Mouse (Mus musculus): ENCODE results near the gene Pemt. TPM values are rescaled to one million over a fixed set of nuclear protein-coding genes. Genes with fewer than 3 reads are reported as not detected.

Pemt gene
- polyA plus RNA-seq, 1 experiment, result 41.5 TPM

DNA sequence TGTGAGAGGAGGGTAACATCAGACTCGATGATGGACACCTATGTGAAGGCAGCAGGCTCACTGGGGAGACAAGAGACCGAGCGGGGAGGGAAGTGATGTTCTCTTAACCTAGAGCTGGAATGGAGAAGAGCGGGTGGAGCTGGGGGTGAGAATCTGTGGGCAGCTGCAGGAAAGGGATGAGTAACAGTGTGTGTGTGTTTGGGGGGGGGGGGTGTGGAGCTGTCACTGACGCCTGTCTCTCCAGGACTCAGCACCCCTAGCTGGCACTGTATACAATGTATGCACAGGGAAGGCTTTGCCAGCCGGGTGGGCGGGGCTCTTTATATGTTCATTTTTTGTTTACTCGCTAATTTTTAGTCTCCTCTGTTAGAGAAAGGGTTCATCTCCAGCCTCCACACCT, 42.5 kb downstream of the Pemt start:
- H3K4me3 ChIP-seq (ENCODE audit: control insufficient read depth, low read depth, low read length), result no peak overlapping the region
- no peaks in the 10 kb centered on the region for H3K4me1 ChIP-seq (ENCODE audit: control insufficient read depth, insufficient read depth, low read length)
- H3K27ac ChIP-seq (ENCODE audit: control insufficient read depth, insufficient read depth, low read depth, low read length), result no peak overlapping the region
- no peak for TF ChIP-seq POLR2A (IDR thresholded peaks at IDR 0.05; ENCODE audit: control insufficient read depth, low read depth, low read length)
- no peaks in the 10 kb centered on the region for H3K36me3 ChIP-seq (ENCODE audit: control insufficient read depth, insufficient read depth, low read length)
- H3K27me3 ChIP-seq (ENCODE audit: control insufficient read depth, insufficient read depth, low read length), result no peaks in the 10 kb centered on the region

DNA sequence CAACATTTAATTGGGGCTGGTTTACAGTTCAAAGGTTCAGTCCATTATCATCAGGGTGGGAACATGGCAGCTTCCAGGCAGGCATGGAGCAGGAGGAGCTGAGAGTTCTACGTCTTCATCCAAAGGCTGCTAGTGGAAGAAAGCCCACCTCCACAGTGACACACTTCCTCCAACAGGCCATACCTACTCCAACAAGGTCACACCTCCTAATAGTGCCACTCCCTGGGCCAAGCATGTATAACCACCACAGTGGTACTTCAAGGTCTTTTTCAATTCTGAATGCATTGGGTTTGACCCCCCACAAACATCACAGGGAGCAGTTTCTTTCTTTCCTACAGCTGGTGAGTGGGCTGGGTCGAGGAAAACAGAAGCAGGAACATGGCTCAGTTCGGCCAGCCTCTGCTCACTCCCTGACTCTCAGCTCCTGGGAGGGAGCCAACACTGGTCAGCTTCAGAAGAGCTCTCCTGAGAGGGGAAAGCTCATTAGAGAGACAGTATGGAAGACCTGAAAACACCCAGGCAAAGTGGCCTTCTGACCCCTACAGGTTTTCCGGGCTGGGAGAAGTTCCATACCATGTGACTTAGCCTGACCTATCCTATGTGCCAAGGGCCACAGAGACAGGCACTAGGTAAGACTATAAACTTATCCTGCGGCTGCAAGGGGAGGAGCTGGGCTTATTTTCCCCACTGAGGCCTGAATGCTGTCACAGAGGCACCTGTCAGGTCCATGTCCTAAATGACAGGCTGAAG, 44.9 kb downstream of the Pemt start:
- TF ChIP-seq POLR2A (IDR thresholded peaks at IDR 0.05; ENCODE audit: control insufficient read depth, low read depth, low read length) (no peak), CTCF (IDR thresholded peaks at IDR 0.05; ENCODE audit: control insufficient read depth, insufficient read depth, insufficient replicate concordance, low read depth, low read length) (no peak)
- H3K27ac ChIP-seq (ENCODE audit: control insufficient read depth, insufficient read depth, low read depth, low read length), result no peak overlapping the region
- H3K4me3 ChIP-seq (ENCODE audit: control insufficient read depth, low read depth, low read length), result no peak overlapping the region
- no peaks in the 10 kb centered on the region for H3K27me3 ChIP-seq (ENCODE audit: control insufficient read depth, insufficient read depth, low read length)
- no peaks in the 10 kb centered on the region for H3K36me3 ChIP-seq (ENCODE audit: control insufficient read depth, insufficient read depth, low read length)
- no peaks in the 10 kb centered on the region; the same call in 1 of the 2 replicates for H3K4me1 ChIP-seq (ENCODE audit: control insufficient read depth, insufficient read depth, low read length)

DNA sequence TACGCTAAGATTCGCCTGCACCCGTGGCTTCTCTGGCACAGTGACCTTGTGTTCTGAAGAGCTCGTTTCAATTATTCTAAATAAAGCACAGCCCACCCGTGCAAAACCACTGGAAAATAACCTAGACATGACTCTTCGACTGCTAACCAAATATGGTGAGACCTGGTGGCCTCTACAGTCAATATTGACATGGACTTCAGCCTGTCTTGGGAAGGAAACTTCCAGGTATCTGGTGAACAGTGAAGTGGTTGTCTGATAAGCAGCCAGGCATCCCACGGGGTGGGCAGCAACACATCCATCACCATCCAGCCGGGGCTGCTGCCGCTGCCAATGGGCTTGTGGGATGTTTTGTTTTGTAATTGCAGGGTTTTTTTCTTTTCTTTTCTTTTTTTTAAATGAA, 52.0 kb downstream of the Pemt start:
- Histone ChIP-seq H3K4me3 (ENCODE audit: control insufficient read depth, low read depth, low read length) (no peak overlapping the region), H3K27ac (ENCODE audit: control insufficient read depth, insufficient read depth, low read depth, low read length) (no peak overlapping the region), H3K4me1 (ENCODE audit: control insufficient read depth, insufficient read depth, low read length) (no peaks in the 10 kb centered on the region; the same call in 1 of the 2 replicates), H3K36me3 (ENCODE audit: control insufficient read depth, insufficient read depth, low read length) (no peaks in the 10 kb centered on the region), H3K27me3 (ENCODE audit: control insufficient read depth, insufficient read depth, low read length) (no peaks in the 10 kb centered on the region)
- TF ChIP-seq POLR2A (IDR thresholded peaks at IDR 0.05; ENCODE audit: control insufficient read depth, low read depth, low read length) (no peak), CTCF (IDR thresholded peaks at IDR 0.05; ENCODE audit: control insufficient read depth, insufficient read depth, insufficient replicate concordance, low read depth, low read length) (no peak)

DNA sequence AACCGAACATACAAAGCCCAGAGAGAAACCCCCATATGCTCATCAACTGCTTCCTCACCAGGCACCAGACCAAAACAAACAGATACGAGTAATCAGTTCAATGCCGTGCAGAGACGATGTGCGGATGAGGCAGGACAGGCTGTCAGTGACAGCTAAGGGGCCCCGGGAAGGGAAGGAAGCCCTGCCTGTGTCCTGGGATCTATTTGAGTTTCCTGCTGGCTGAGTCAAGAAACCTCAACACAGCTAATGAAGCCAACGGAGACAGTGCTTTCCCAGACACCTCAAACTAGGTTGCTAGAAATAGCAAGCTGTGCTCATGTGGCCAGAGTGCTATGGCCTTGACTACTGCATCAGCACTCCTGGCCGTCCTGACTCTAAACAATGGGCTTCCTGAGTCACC, 54.9 kb downstream of the Pemt start:
- H3K4me1 ChIP-seq (ENCODE audit: control insufficient read depth, insufficient read depth, low read length), result no peaks in the 10 kb centered on the region
- TF ChIP-seq POLR2A (IDR thresholded peaks at IDR 0.05; ENCODE audit: control insufficient read depth, low read depth, low read length), result no peak

DNA sequence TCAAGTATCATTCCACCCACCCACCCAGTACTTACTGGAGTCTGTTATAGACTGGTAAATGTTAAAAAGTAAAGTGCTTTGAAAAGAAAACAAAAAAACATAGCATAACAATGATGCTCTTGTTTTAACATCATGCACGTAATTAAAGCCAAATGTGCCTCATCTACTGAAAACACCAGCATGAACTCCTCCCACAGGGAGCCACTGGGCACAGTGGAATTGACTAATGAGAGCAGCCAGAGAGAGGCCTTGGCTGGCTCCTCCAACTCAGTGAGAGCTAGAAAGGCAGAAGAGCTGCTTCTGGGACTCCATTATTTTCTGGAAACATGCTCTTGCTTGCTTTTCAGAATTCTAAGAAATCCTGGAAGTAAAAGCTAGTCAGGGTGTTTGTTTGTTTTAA, 56.9 kb downstream of the Pemt start:
- H3K36me3 ChIP-seq (ENCODE audit: control insufficient read depth, insufficient read depth, low read length), result no peaks in the 10 kb centered on the region
- no peak overlapping the region for H3K4me3 ChIP-seq (ENCODE audit: control insufficient read depth, low read depth, low read length)
- H3K27ac ChIP-seq (ENCODE audit: control insufficient read depth, insufficient read depth, low read depth, low read length), result no peak overlapping the region
- H3K27me3 ChIP-seq (ENCODE audit: control insufficient read depth, insufficient read depth, low read length), result no peaks in the 10 kb centered on the region
- no peaks in the 10 kb centered on the region for H3K4me1 ChIP-seq (ENCODE audit: control insufficient read depth, insufficient read depth, low read length)
- TF ChIP-seq CTCF (IDR thresholded peaks at IDR 0.05; ENCODE audit: control insufficient read depth, insufficient read depth, insufficient replicate concordance, low read depth, low read length) (no peak), POLR2A (IDR thresholded peaks at IDR 0.05; ENCODE audit: control insufficient read depth, low read depth, low read length) (no peak)

More for the DNA sequence above, 54.9 kb downstream of the Pemt start:
- Histone ChIP-seq H3K27me3 (ENCODE audit: control insufficient read depth, insufficient read depth, low read length) (no peaks in the 10 kb centered on the region), H3K4me3 (ENCODE audit: control insufficient read depth, low read depth, low read length) (no peak overlapping the region), H3K27ac (ENCODE audit: control insufficient read depth, insufficient read depth, low read depth, low read length) (no peak overlapping the region), H3K36me3 (ENCODE audit: control insufficient read depth, insufficient read depth, low read length) (no peaks in the 10 kb centered on the region)

DNA sequence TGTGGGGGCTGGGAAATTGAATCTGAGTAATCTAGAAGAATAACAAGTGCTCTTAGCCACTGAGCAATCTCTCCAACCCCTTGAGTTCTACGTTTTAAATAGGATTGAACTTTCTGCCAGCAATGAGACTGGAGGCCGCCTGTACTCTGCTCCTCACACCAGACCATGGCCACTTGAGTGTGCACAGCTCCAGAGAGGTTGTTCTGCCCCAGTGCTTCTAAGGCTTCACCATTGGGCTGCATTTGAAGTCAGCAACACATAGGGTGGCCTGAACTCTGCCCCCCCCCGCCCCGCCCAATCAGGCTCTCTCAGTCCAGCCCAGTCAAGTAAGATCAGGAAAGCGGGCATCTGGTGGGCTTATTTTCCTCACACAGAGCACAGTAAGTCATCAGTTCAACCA, 68.5 kb downstream of the Pemt start:
- Histone ChIP-seq H3K4me1 (ENCODE audit: control insufficient read depth, insufficient read depth, low read length) (no peaks in the 10 kb centered on the region), H3K36me3 (ENCODE audit: control insufficient read depth, insufficient read depth, low read length) (no peaks in the 10 kb centered on the region), H3K4me3 (ENCODE audit: control insufficient read depth, low read depth, low read length) (no peak overlapping the region), H3K27ac (ENCODE audit: control insufficient read depth, insufficient read depth, low read depth, low read length) (no peak overlapping the region), H3K27me3 (ENCODE audit: control insufficient read depth, insufficient read depth, low read length) (no peaks in the 10 kb centered on the region)
- TF ChIP-seq POLR2A (IDR thresholded peaks at IDR 0.05; ENCODE audit: control insufficient read depth, low read depth, low read length), result no peak
- no peak for TF ChIP-seq CTCF (IDR thresholded peaks at IDR 0.05; ENCODE audit: control insufficient read depth, insufficient read depth, insufficient replicate concordance, low read depth, low read length)

DNA sequence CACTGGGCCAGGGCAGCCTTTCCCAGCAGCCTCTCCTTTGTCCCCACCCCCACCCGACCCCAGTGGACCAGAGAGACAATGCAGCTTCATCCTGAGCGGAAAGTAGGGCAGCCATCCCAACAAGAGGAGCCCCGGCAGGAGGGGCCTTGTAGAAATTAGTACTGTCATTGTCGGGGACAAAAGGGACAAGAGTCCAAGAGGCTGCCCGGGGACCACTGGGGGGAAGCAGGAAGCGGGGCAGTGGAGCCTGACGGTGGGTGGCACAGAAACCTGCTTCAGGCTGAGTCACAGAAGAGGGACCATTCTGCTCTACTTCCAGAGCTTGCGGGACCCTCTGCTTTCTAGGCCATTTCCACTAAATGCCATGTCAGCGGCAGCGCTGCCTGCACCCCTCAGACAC, 71.0 kb downstream of the Pemt start:
- Histone ChIP-seq H3K4me1 (ENCODE audit: control insufficient read depth, insufficient read depth, low read length) (no peaks in the 10 kb centered on the region), H3K27me3 (ENCODE audit: control insufficient read depth, insufficient read depth, low read length) (no peaks in the 10 kb centered on the region), H3K4me3 (ENCODE audit: control insufficient read depth, low read depth, low read length) (no peak overlapping the region), H3K27ac (ENCODE audit: control insufficient read depth, insufficient read depth, low read depth, low read length) (no peak overlapping the region), H3K36me3 (ENCODE audit: control insufficient read depth, insufficient read depth, low read length) (no peaks in the 10 kb centered on the region)
- TF ChIP-seq CTCF (IDR thresholded peaks at IDR 0.05; ENCODE audit: control insufficient read depth, insufficient read depth, insufficient replicate concordance, low read depth, low read length) (no peak), POLR2A (IDR thresholded peaks at IDR 0.05; ENCODE audit: control insufficient read depth, low read depth, low read length) (no peak)

DNA sequence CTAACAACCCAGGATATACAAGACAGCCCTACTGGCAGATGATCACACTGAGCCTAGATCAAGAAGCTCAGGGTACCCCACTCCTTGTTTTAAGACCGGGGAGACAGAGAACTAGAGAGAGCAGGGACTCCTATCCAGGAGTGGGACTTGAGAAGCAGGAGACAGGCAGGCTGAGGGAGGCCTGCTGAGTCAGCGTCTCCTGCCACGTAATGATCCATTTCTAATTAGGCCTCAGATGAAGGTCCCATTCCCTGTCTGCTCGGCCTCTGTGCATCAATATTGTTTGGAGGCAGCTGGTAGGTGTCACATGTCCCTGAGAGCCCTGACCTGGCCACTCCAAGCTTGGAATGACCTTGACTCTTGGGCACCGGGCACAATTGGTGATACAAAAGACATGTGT, 72.9 kb downstream of the Pemt start:
- H3K4me1 ChIP-seq (ENCODE audit: control insufficient read depth, insufficient read depth, low read length), result no peaks in the 10 kb centered on the region
- no peak overlapping the region for H3K4me3 ChIP-seq (ENCODE audit: control insufficient read depth, low read depth, low read length)
- no peaks in the 10 kb centered on the region for H3K27me3 ChIP-seq (ENCODE audit: control insufficient read depth, insufficient read depth, low read length)
- H3K27ac ChIP-seq (ENCODE audit: control insufficient read depth, insufficient read depth, low read depth, low read length), result no peak overlapping the region
- TF ChIP-seq POLR2A (IDR thresholded peaks at IDR 0.05; ENCODE audit: control insufficient read depth, low read depth, low read length) (no peak), CTCF (IDR thresholded peaks at IDR 0.05; ENCODE audit: control insufficient read depth, insufficient read depth, insufficient replicate concordance, low read depth, low read length) (no peak)
- H3K36me3 ChIP-seq (ENCODE audit: control insufficient read depth, insufficient read depth, low read length), result no peaks in the 10 kb centered on the region

Data from testis, adult 2 months (tissue).